Mouse (Mus musculus): ENCODE measurements at regions not wholly inside any gene's neighbourhood (a gene's known extent, or its start where the extent isn't known, plus 50 kb on each side); places are given as distances from the start of the nearest gene placed in this dataset.

GRCm38 (mm10) chr16:55632220-55632619 is 206.5 kb downstream of the Nfkbiz start:
- TF ChIP-seq CTCF (IDR thresholded peaks at IDR 0.05; ENCODE audit: borderline replicate concordance, control insufficient read depth, extremely low read depth, insufficient read depth, low read length, poor library complexity) (no peak), POLR2A (IDR thresholded peaks at IDR 0.05; ENCODE audit: control insufficient read depth, extremely low read depth, insufficient read depth, low read length, poor library complexity) (no peak)
